Mouse (Mus musculus) bone marrow macrophage, adult 2 months (primary cell): ENCODE results near the gene Ppp5c.

Source experiments
- CTCF ChIP-seq: IDR thresholded peaks from 2 replicates; pipeline ENCODE4 v1.5.1; 2012; ENCODE audit warnings: low read depth, mild to moderate bottlenecking, low read length, moderate library complexity
- POLR2A ChIP-seq: IDR thresholded peaks from 2 replicates; pipeline ENCODE4 v1.6.1; 2012; ENCODE audit warnings: mild to moderate bottlenecking, low read depth, low read length, borderline replicate concordance

DNA sequence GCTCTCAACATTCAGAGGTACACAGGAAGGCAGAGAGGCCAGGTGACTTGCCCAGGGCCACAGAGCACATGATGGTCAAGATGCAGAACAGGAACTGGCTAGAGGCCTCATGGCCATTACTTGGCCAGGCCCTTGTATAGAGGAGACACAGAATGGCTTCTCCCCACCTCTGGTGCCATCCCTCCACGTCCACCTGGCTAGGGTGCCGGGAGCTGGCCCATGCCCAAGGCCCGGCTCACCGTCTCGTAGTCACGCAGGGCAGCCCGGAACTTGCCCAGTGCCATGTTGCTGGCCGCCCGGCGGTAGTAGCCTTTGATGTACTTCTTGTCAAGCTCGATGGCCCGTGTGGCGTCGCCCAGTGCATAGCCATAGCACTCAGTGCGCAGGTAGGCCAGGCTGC lies 5.5 kb downstream of the Ppp5c start:
- TF ChIP-seq POLR2A (no peak), CTCF (no peak)
